Mouse (Mus musculus) left cerebral cortex, adult 18-20 months (tissue): Measurements from ENCODE around the gene Otulinl. TPM values are rescaled to one million over a fixed set of nuclear protein-coding genes. Genes with fewer than 3 reads are reported as not detected.
A peak's percentile ranks its signal among the peaks of the same experiment; 100 is the strongest.

ENCODE experiments used
- DNase-seq, 2 experiments: peaks; one replicate each; pipeline ENCODE4 v3.0.0; 2021 to 2022; ENCODE audit warnings: low spot score in 2 of 2, mixed read lengths in 1 of 2
- total RNA-seq, 2 experiments: library from RNA; stranded (reverse); gene quantifications; 2 replicates each; pipeline ENCODE4 v1.2.3; 2021

Gene Otulinl
- total RNA-seq, 2 experiments from 2014 or later: 25.1 to 27.8 TPM

DNA sequence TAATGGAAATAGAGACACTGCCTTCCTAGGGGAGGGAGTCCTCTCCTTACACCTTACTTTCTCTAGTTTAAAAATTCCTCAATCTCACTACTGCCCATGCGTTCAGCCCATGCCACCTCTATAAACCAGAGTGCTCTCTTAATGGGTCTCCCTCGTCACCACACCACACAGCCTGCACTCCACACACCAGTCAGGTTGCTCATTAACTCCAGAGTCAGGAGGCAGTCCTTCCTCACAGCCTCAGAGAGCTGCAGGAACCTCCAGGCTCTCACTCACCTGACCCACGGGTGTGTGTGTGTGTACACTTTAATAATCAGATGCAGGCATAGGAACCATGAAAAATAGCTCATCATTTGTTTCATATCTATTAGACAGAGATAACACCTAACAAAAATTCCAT, 61.7 kb downstream of the Otulinl start:
- no peak for DNase-seq

DNA sequence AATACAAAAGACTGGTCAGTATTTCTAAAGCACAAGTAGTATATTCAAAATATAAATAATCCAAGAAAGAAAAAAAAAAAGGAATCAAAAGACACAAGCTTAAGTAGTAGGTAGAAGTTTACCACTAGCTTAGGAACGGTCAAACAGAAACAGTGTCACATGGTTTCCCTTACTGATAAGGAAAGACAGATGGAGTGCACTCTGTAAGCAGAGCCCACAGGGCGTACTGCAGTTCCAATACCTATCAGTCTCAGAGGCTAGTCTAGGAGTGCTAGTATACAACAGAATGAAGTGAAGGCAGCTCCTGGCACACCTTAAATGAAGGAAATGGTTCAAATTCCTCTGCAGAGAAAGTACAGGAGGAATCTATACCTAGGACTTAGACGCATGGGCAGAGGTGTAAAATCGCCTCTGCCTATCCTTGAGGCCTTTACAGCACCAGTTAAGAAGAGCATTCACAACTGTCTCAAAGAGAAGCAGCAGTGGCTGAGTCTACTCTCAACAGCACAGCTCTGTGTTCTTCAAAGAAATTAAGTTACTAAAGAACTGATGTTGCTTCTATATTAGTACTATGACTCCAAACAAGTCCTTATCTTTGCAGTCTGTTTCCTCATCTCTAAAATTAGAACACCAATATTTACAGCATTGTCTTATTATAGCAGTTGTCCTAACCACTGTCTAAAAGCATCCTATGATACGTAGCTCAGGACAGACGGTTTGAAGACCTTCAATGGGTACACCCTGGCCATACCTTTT, 62.4 kb downstream of the Otulinl start:
- no peak for DNase-seq

DNA sequence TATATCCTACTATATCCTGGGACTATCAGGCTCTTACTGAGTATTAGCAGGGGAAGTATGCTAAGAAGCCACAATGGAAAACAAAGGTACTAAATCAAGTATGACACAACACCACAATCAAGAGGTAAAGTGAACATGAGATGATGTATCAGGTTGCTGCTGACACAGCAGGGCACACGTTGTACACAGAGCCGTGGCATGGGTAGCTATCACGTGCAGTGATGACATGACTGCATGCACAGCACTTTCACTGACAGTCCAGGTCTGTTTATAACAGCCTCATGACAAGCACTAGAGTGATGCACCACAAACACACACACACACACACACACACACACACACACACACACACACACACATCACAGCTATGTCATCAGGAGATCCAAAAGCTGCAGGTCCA, 64.2 kb downstream of the Otulinl start:
- no peak for DNase-seq

DNA sequence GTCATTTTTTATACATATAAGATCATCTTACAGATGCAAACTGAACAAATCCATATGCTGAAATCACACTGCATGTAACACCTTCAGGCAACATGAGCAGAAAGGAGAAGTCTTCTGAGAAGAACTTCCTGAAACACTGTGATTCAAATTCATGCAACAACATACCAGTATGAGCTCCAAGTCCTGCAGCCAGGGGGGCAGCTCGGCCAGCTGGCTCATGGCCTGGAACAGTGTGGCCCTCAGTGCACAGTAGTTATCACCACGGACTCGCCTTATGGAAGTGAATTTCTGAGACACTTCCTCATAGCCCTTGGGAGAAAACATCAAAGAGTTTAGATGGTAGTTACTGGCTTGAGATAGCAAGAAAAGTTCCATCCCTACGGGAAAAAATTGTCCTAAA, 65.2 kb downstream of the Otulinl start:
- no peak for DNase-seq

DNA sequence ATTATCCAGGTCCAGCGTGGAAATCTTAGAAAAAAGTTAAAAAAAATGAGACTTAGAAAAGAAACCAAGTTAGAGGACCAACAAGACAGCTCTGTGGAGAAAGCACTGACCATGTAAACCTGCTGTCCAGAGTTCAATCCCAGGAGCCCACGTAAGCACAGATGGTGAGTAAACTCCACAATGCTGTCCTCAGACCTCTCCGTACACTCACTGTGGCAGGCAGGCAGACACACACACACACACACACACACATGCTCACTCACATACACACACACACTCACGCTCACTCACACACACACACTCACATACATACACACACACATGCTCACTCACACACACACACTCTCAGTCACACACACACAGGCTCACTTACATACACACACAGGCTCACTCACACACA, 68.1 kb downstream of the Otulinl start:
- no peak for DNase-seq

DNA sequence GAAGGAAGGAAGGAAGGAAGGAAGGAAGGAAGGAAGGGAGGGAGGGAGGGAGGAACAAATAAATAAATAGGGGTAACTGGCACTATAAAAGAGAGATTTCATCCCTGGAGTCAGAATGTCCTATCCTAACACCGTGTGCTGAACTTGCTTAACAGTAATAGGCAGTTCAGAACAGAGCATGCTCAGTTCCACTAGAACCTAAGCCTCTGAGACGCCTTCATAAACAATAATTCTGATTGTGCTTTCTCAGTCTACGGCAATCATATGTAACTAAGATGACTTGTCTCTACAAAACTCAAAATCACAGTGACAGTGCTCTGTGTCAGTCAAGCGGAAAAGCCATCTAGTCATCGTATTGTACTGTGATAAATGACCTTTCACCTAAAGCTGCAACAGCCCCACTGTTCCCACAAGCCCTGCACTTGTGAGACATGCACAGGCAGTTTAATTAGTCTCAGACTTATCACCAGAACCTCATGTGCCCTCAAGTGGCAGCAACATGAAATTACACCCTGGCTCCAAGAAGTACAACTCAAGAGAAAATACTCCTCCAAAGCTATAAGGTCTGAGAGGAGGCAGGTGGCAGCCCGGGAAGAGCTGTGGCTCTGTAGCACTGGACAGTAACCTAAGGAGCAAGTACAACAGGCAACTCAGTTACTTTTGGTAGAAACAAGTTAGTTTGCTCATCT, 68.7 kb downstream of the Otulinl start:
- peak; percentile 71 to 72 for DNase-seq

DNA sequence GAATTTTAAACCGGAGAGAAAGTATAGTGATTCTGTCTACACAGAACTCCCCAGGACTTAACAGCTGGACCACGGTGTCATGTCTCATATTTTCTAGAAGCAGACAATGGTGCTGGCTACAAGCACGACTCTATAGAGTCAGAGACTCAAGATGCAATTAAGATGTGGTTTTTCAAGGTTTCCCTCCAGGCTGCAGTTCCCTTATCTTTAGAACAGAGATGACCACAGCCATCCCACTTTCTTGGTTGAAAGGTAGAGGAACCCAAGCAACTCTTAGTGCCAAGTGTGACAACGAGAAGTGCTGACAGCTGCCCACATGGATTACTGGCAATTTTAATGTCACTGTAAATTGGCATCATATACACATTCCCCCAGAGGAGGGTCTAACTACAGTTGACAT, 71.8 kb downstream of the Otulinl start:
- DNase-seq: no peak

DNA sequence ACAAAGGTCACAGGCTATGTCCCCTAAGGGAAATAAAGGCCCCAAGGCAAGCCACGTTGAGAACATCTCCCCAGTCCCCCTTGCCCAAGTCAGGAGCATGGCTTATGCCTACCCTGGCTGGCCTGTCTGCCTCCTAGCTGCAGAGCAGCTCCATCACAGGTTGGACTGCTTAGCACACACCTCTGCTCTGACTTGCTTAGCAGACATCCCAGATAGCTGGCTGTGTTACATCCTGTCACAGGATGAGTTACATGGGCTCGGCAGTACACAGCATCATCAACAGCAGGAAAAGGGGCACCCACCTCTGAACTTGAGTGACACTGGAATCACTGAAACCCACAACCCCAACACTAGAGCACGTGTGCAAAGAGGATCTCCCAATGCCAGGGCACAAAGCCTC, 76.1 kb downstream of the Otulinl start:
- DNase-seq: no peak

Other genes with a start within 250 kb of the Otulinl start
- 100 to 1,000 TPM; 185 to 192 TPM for gene Ank, start 214.9 kb downstream of the Otulinl start, total RNA-seq
- 10 to 100 TPM; 19.7 to 21.5 TPM for gene Otulin, start 50.9 kb downstream of the Otulinl start, total RNA-seq